Mouse (Mus musculus) midbrain, postnatal 0 days (tissue): ENCODE measurements at regions not wholly inside any gene's neighbourhood (a gene's known extent, or its start where the extent isn't known, plus 50 kb on each side); places are given as distances from the start of the nearest gene placed in this dataset.

Experiments
- ATAC-seq: fragments of 200-750 bp; cut with Nextera tagmentation; 2 replicates; pipeline ENCODE4 v1.8.0; 2017; ENCODE audit warnings: moderate number of reproducible peaks, mild to moderate bottlenecking, moderate TSS enrichment, moderate library complexity; ENCODE audit not compliant: low FRiP score
- DNase-seq: peaks from one replicate; pipeline ENCODE4 v3.0.0-alpha.2; 2015; ENCODE audit warnings: low spot score
- H3K27ac ChIP-seq: fragments of 300-500 bp; sonication (generic); 2 replicates; pipeline ENCODE4 v1.5.1; 2014; ENCODE audit warnings: low read depth, mild to moderate bottlenecking, low read length, mixed read lengths
- H3K27me3 ChIP-seq: fragments of 300-500 bp; sonication (generic); 2 replicates; pipeline ENCODE4 v1.6.1; 2014; ENCODE audit warnings: low read length, control low read depth, mixed read lengths; ENCODE audit not compliant: insufficient read depth
- H3K36me3 ChIP-seq: fragments of 300-500 bp; sonication (generic); 2 replicates; pipeline ENCODE4 v1.6.1; 2014; ENCODE audit warnings: low read length, control low read depth, mixed read lengths; ENCODE audit not compliant: insufficient read depth
- H3K4me1 ChIP-seq: fragments of 300-500 bp; sonication (generic); 2 replicates; pipeline ENCODE4 v1.6.1; 2014; ENCODE audit warnings: mild to moderate bottlenecking, control low read depth, antibody characterized with exemption, low read length, mixed read lengths; ENCODE audit not compliant: insufficient read depth
- H3K4me2 ChIP-seq: fragments of 300-500 bp; sonication (generic); 2 replicates; pipeline ENCODE4 v1.6.1; 2014; ENCODE audit warnings: low read depth, mild to moderate bottlenecking, low read length, mixed read lengths; ENCODE audit not compliant: poor library complexity, severe bottlenecking
- H3K4me3 ChIP-seq: fragments of 300-500 bp; sonication (generic); 2 replicates; pipeline ENCODE4 v1.5.1; 2014; ENCODE audit warnings: low read depth, mild to moderate bottlenecking, low read length, moderate library complexity
- H3K9ac ChIP-seq: fragments of 300-500 bp; sonication (generic); replicated peaks from 2 replicates; pipeline ENCODE4 v1.6.1; 2014; ENCODE audit warnings: mild to moderate bottlenecking, low read length, moderate library complexity, mixed read lengths; ENCODE audit not compliant: poor library complexity, severe bottlenecking
- H3K9me3 ChIP-seq: fragments of 300-500 bp; sonication (generic); 2 replicates; pipeline ENCODE4 v1.6.1; 2016; ENCODE audit warnings: low read length, control low read depth
- CTCF ChIP-seq: IDR thresholded peaks from 2 replicates; pipeline ENCODE4 v1.5.1; 2016; ENCODE audit warnings: antibody characterized with exemption, mild to moderate bottlenecking
- WGBS: fragments of 180-500 bp; shearing (Covaris S2); extraction: QIAGEN DNeasy Blood & Tissue Kit; methylation state at CpG from one replicate; pipeline ENCODE4 v1.1.7; 2014; 5-methylcytosine and 5-hydroxymethylcytosine counted together

GRCm38 (mm10) chr3:130833722-130834121 lies 103.5 kb upstream of the Rpl34 start:
- H3K4me1 ChIP-seq = no peaks in the 10 kb centered on the region
- TF ChIP-seq CTCF = no peak
- H3K4me3 ChIP-seq = no peak overlapping the region
- no peak for DNase-seq
- H3K36me3 ChIP-seq = no peaks in the 10 kb centered on the region
- 55% methylated on average over 5 of the region's 5 CpGs for WGBS
- H3K9me3 ChIP-seq = no peaks in the 10 kb centered on the region
- H3K4me2 ChIP-seq = no peak overlapping the region
- H3K9ac ChIP-seq = no peak overlapping the region
- no peak overlapping the region for H3K27ac ChIP-seq
- ATAC-seq = no peak
- no peaks in the 10 kb centered on the region for H3K27me3 ChIP-seq

- Histone ChIP-seq H3K4me3 (no peak overlapping the region), H3K9me3 (no peaks in the 10 kb centered on the region), H3K9ac (no peak overlapping the region), H3K27me3 (no peaks in the 10 kb centered on the region), H3K4me1 (no peaks in the 10 kb centered on the region), H3K27ac (no peak overlapping the region), H3K36me3 (no peaks in the 10 kb centered on the region), H3K4me2 (no peak overlapping the region)
- WGBS = 62% methylated on average over 9 of the region's 9 CpGs
- no peak for TF ChIP-seq CTCF
- no peak for DNase-seq
- no peak for ATAC-seq
Measured at GRCm38 (mm10) chr3:130833082-130833481, 102.9 kb upstream of the Rpl34 start.

- no peaks in the 10 kb centered on the region for H3K9me3 ChIP-seq
- WGBS = 69% methylated on average over 6 of the region's 6 CpGs
- DNase-seq = no peak
- no peak for ATAC-seq
- H3K27ac ChIP-seq = no peak overlapping the region
- no peaks in the 10 kb centered on the region for H3K36me3 ChIP-seq
- H3K4me2 ChIP-seq = no peak overlapping the region
- TF ChIP-seq CTCF = no peak
- no peak overlapping the region for H3K9ac ChIP-seq
- no peak overlapping the region for H3K4me3 ChIP-seq
- no peaks in the 10 kb centered on the region for H3K27me3 ChIP-seq
- H3K4me1 ChIP-seq = no peaks in the 10 kb centered on the region
Measured at GRCm38 (mm10) chr3:130831788-130832187, 101.6 kb upstream of the Rpl34 start.

- no peak overlapping the region for H3K4me2 ChIP-seq
- H3K36me3 ChIP-seq = no peaks in the 10 kb centered on the region
- 63% methylated on average over 4 of the region's 4 CpGs for WGBS
- ATAC-seq (no peak), DNase-seq (no peak)
- H3K27me3 ChIP-seq = no peaks in the 10 kb centered on the region
- TF ChIP-seq CTCF = no peak
- H3K4me1 ChIP-seq = no peaks in the 10 kb centered on the region
- no peaks in the 10 kb centered on the region for H3K9me3 ChIP-seq
- H3K27ac ChIP-seq = no peak overlapping the region
- H3K4me3 ChIP-seq = no peak overlapping the region
- H3K9ac ChIP-seq = no peak overlapping the region
Measured at GRCm38 (mm10) chr3:130828346-130828745, 98.1 kb upstream of the Rpl34 start.

GRCm38 (mm10) chr3:130827934-130828333 lies 97.7 kb upstream of the Rpl34 start:
- DNase-seq (no peak), ATAC-seq (no peak)
- no peaks in the 10 kb centered on the region for H3K36me3 ChIP-seq
- H3K4me1 ChIP-seq = no peaks in the 10 kb centered on the region
- H3K4me3 ChIP-seq = no peak overlapping the region
- H3K9ac ChIP-seq = no peak overlapping the region
- H3K9me3 ChIP-seq = no peaks in the 10 kb centered on the region
- H3K27me3 ChIP-seq = no peaks in the 10 kb centered on the region
- WGBS = 82% methylated on average over 4 of the region's 4 CpGs
- no peak overlapping the region for H3K4me2 ChIP-seq
- TF ChIP-seq CTCF = no peak
- no peak overlapping the region for H3K27ac ChIP-seq

GRCm38 (mm10) chr3:130827021-130827420 lies 96.8 kb upstream of the Rpl34 start:
- no peak overlapping the region for H3K9ac ChIP-seq
- DNase-seq (no peak), ATAC-seq (no peak)
- H3K4me3 ChIP-seq = no peak overlapping the region
- WGBS = 66% methylated on average over 6 of the region's 6 CpGs
- H3K36me3 ChIP-seq = no peaks in the 10 kb centered on the region
- no peak overlapping the region for H3K27ac ChIP-seq
- no peaks in the 10 kb centered on the region for H3K27me3 ChIP-seq
- H3K9me3 ChIP-seq = no peaks in the 10 kb centered on the region
- TF ChIP-seq CTCF = no peak
- H3K4me1 ChIP-seq = no peaks in the 10 kb centered on the region
- H3K4me2 ChIP-seq = no peak overlapping the region

- no peaks in the 10 kb centered on the region for H3K36me3 ChIP-seq
- no peak for DNase-seq
- no peak for ATAC-seq
- H3K4me3 ChIP-seq = no peak overlapping the region
- no peak overlapping the region for H3K27ac ChIP-seq
- no peaks in the 10 kb centered on the region for H3K4me1 ChIP-seq
- 64% methylated on average over 9 of the region's 9 CpGs for WGBS
- peak; percentile 38 for TF ChIP-seq CTCF
- H3K27me3 ChIP-seq = no peaks in the 10 kb centered on the region
- no peak overlapping the region for H3K9ac ChIP-seq
- H3K4me2 ChIP-seq = no peak overlapping the region
- no peaks in the 10 kb centered on the region for H3K9me3 ChIP-seq
Measured at GRCm38 (mm10) chr3:130819837-130820098, 89.6 kb upstream of the Rpl34 start.
